Mouse (Mus musculus): ENCODE measurements at regions not wholly inside any gene's neighbourhood (a gene's known extent, or its start where the extent isn't known, plus 50 kb on each side); places are given as distances from the start of the nearest gene placed in this dataset.

- H3K36me3 ChIP-seq (ENCODE audit: control insufficient read depth, insufficient read depth, low read length): no peaks in the 10 kb centered on the region
- DNase-seq (peak; percentile 19), ATAC-seq (ENCODE audit: low FRiP score, low TSS enrichment) (no peak)
- 57% methylated on average over 6 of the region's 6 CpGs for WGBS
- H3K4me3 ChIP-seq (replicated peaks; ENCODE audit: low read depth, low read length): no peak overlapping the region
- no peaks in the 10 kb centered on the region for H3K27me3 ChIP-seq (ENCODE audit: control insufficient read depth, insufficient read depth, low read length)
- H3K27ac ChIP-seq (replicated peaks; ENCODE audit: low read depth, low read length): no peak overlapping the region
- no peak overlapping the region for H3K4me2 ChIP-seq (ENCODE audit: low read length)
- H3K4me1 ChIP-seq (ENCODE audit: control insufficient read depth, insufficient read depth, low read length): no peaks in the 10 kb centered on the region
- no peak overlapping the region for H3K9ac ChIP-seq (replicated peaks; ENCODE audit: low read length)
- H3K9me3 ChIP-seq (ENCODE audit: control insufficient read depth, low read length): no peaks in the 10 kb centered on the region
Measured at GRCm38 (mm10) chr15:68656722-68657121, 2156.0 kb upstream of the Lrrc6 start.

- Histone ChIP-seq H3K9ac (replicated peaks; ENCODE audit: low read length) (no peak overlapping the region), H3K27me3 (ENCODE audit: control insufficient read depth, insufficient read depth, low read length) (no peaks in the 10 kb centered on the region), H3K4me3 (replicated peaks; ENCODE audit: low read depth, low read length) (no peak overlapping the region), H3K4me2 (ENCODE audit: low read length) (no peak overlapping the region), H3K27ac (replicated peaks; ENCODE audit: low read depth, low read length) (no peak overlapping the region), H3K4me1 (ENCODE audit: control insufficient read depth, insufficient read depth, low read length) (peaks cover under 1% of the 10 kb centered on the region; the same call in 1 of the 2 replicates), H3K9me3 (ENCODE audit: control insufficient read depth, low read length) (no peaks in the 10 kb centered on the region), H3K36me3 (ENCODE audit: control insufficient read depth, insufficient read depth, low read length) (no peaks in the 10 kb centered on the region)
- 94% methylated on average over 3 of the region's 3 CpGs for WGBS
- DNase-seq (no peak), ATAC-seq (ENCODE audit: low FRiP score, low TSS enrichment) (no peak)
Measured at GRCm38 (mm10) chr15:68655046-68655445, 2154.3 kb upstream of the Lrrc6 start.

- no peak for ATAC-seq (ENCODE audit: low FRiP score, low TSS enrichment)
- no peak for DNase-seq
- Histone ChIP-seq H3K9me3 (ENCODE audit: control insufficient read depth, low read length) (0 out of 2 replicates have a peak, but pooled peaks cover 3% of the 10 kb centered on the region), H3K9ac (replicated peaks; ENCODE audit: low read length) (no peak overlapping the region), H3K4me2 (ENCODE audit: low read length) (no peak overlapping the region), H3K4me1 (ENCODE audit: control insufficient read depth, insufficient read depth, low read length) (peaks cover 6% of the 10 kb centered on the region; the same call in 1 of the 2 replicates), H3K27ac (replicated peaks; ENCODE audit: low read depth, low read length) (no peak overlapping the region), H3K4me3 (replicated peaks; ENCODE audit: low read depth, low read length) (no peak overlapping the region), H3K36me3 (ENCODE audit: control insufficient read depth, insufficient read depth, low read length) (no peaks in the 10 kb centered on the region), H3K27me3 (ENCODE audit: control insufficient read depth, insufficient read depth, low read length) (no peaks in the 10 kb centered on the region)
- 49% methylated on average over 2 of the region's 2 CpGs for whole genome bisulfite sequencing
Measured at GRCm38 (mm10) chr15:68650609-68651008, 2149.9 kb upstream of the Lrrc6 start.

GRCm38 (mm10) chr15:68650033-68650432 is 2149.3 kb upstream of the Lrrc6 start:
- ATAC-seq (ENCODE audit: low FRiP score, low TSS enrichment): no peak
- DNase-seq: peak; percentile 4
- Histone ChIP-seq H3K4me1 (ENCODE audit: control insufficient read depth, insufficient read depth, low read length) (peaks cover 6% of the 10 kb centered on the region; the same call in 1 of the 2 replicates), H3K27ac (replicated peaks; ENCODE audit: low read depth, low read length) (no peak overlapping the region), H3K4me3 (replicated peaks; ENCODE audit: low read depth, low read length) (no peak overlapping the region), H3K9me3 (ENCODE audit: control insufficient read depth, low read length) (0 out of 2 replicates have a peak, but pooled peaks cover 3% of the 10 kb centered on the region), H3K9ac (replicated peaks; ENCODE audit: low read length) (no peak overlapping the region), H3K4me2 (ENCODE audit: low read length) (no peak overlapping the region), H3K36me3 (ENCODE audit: control insufficient read depth, insufficient read depth, low read length) (no peaks in the 10 kb centered on the region), H3K27me3 (ENCODE audit: control insufficient read depth, insufficient read depth, low read length) (no peaks in the 10 kb centered on the region)
- WGBS: 42% methylated on average over 3 of the region's 3 CpGs

GRCm38 (mm10) chr15:68646865-68647264 is 2146.2 kb upstream of the Lrrc6 start:
- 59% methylated on average over 3 of the region's 3 CpGs for WGBS
- Histone ChIP-seq H3K4me2 (ENCODE audit: low read length) (no peak overlapping the region), H3K4me3 (replicated peaks; ENCODE audit: low read depth, low read length) (no peak overlapping the region), H3K27ac (replicated peaks; ENCODE audit: low read depth, low read length) (no peak overlapping the region), H3K4me1 (ENCODE audit: control insufficient read depth, insufficient read depth, low read length) (peaks cover 6% of the 10 kb centered on the region; the same call in 1 of the 2 replicates), H3K9ac (replicated peaks; ENCODE audit: low read length) (no peak overlapping the region), H3K36me3 (ENCODE audit: control insufficient read depth, insufficient read depth, low read length) (no peaks in the 10 kb centered on the region), H3K9me3 (ENCODE audit: control insufficient read depth, low read length) (0 out of 2 replicates have a peak, but pooled peaks cover 3% of the 10 kb centered on the region), H3K27me3 (ENCODE audit: control insufficient read depth, insufficient read depth, low read length) (no peaks in the 10 kb centered on the region)
- peak; percentile 46; the same call in 1 of the 2 replicates for ATAC-seq (ENCODE audit: low FRiP score, low TSS enrichment)
- peak; percentile 41 for DNase-seq

GRCm38 (mm10) chr15:68644862-68645261 is 2144.2 kb upstream of the Lrrc6 start:
- no peaks in the 10 kb centered on the region for H3K27me3 ChIP-seq (ENCODE audit: control insufficient read depth, insufficient read depth, low read length)
- 0 out of 2 replicates have a peak, but pooled peaks cover 3% of the 10 kb centered on the region for H3K9me3 ChIP-seq (ENCODE audit: control insufficient read depth, low read length)
- 85% methylated on average over 1 of the region's 1 CpGs for WGBS

GRCm38 (mm10) chr15:68635633-68636032 is 2134.9 kb upstream of the Lrrc6 start:
- H3K9ac ChIP-seq (replicated peaks; ENCODE audit: low read length): no peak overlapping the region
- no peak overlapping the region for H3K4me3 ChIP-seq (replicated peaks; ENCODE audit: low read depth, low read length)
- H3K27ac ChIP-seq (replicated peaks; ENCODE audit: low read depth, low read length): no peak overlapping the region
- DNase-seq (no peak), ATAC-seq (ENCODE audit: low FRiP score, low TSS enrichment) (no peak)
- H3K9me3 ChIP-seq (ENCODE audit: control insufficient read depth, low read length): no peaks in the 10 kb centered on the region
- H3K27me3 ChIP-seq (ENCODE audit: control insufficient read depth, insufficient read depth, low read length): no peaks in the 10 kb centered on the region
- H3K36me3 ChIP-seq (ENCODE audit: control insufficient read depth, insufficient read depth, low read length): no peaks in the 10 kb centered on the region
- H3K4me2 ChIP-seq (ENCODE audit: low read length): no peak overlapping the region
- no peaks in the 10 kb centered on the region for H3K4me1 ChIP-seq (ENCODE audit: control insufficient read depth, insufficient read depth, low read length)

More at GRCm38 (mm10) chr15:68644862-68645261, 2144.2 kb upstream of the Lrrc6 start:
- H3K9ac ChIP-seq (replicated peaks; ENCODE audit: low read length): no peak overlapping the region
- no peak overlapping the region for H3K4me2 ChIP-seq (ENCODE audit: low read length)
- H3K36me3 ChIP-seq (ENCODE audit: control insufficient read depth, insufficient read depth, low read length): no peaks in the 10 kb centered on the region
- no peak for ATAC-seq (ENCODE audit: low FRiP score, low TSS enrichment)
- H3K4me3 ChIP-seq (replicated peaks; ENCODE audit: low read depth, low read length): no peak overlapping the region
- H3K4me1 ChIP-seq (ENCODE audit: control insufficient read depth, insufficient read depth, low read length): peaks cover 3% of the 10 kb centered on the region; the same call in 1 of the 2 replicates
- DNase-seq: no peak
- no peak overlapping the region for H3K27ac ChIP-seq (replicated peaks; ENCODE audit: low read depth, low read length)

GRCm38 (mm10) chr15:68626976-68627375 is 2126.3 kb upstream of the Lrrc6 start:
- ATAC-seq (ENCODE audit: low FRiP score, low TSS enrichment) (no peak), DNase-seq (no peak)
- Histone ChIP-seq H3K27ac (replicated peaks; ENCODE audit: low read depth, low read length) (no peak overlapping the region), H3K4me1 (ENCODE audit: control insufficient read depth, insufficient read depth, low read length) (no peaks in the 10 kb centered on the region), H3K4me2 (ENCODE audit: low read length) (no peak overlapping the region), H3K9me3 (ENCODE audit: control insufficient read depth, low read length) (no peaks in the 10 kb centered on the region), H3K4me3 (replicated peaks; ENCODE audit: low read depth, low read length) (no peak overlapping the region), H3K36me3 (ENCODE audit: control insufficient read depth, insufficient read depth, low read length) (no peaks in the 10 kb centered on the region), H3K27me3 (ENCODE audit: control insufficient read depth, insufficient read depth, low read length) (no peaks in the 10 kb centered on the region), H3K9ac (replicated peaks; ENCODE audit: low read length) (no peak overlapping the region)
- 79% methylated on average over 4 of the region's 4 CpGs for WGBS

GRCm38 (mm10) chr15:68624831-68625230 is 2124.1 kb upstream of the Lrrc6 start:
- H3K27me3 ChIP-seq (ENCODE audit: control insufficient read depth, insufficient read depth, low read length): no peaks in the 10 kb centered on the region
- no peak overlapping the region for H3K9ac ChIP-seq (replicated peaks; ENCODE audit: low read length)
- H3K27ac ChIP-seq (replicated peaks; ENCODE audit: low read depth, low read length): no peak overlapping the region
- no peaks in the 10 kb centered on the region for H3K36me3 ChIP-seq (ENCODE audit: control insufficient read depth, insufficient read depth, low read length)
- H3K4me1 ChIP-seq (ENCODE audit: control insufficient read depth, insufficient read depth, low read length): peaks cover 4% of the 10 kb centered on the region; the same call in 1 of the 2 replicates
- 77% methylated on average over 3 of the region's 3 CpGs for WGBS
- no peaks in the 10 kb centered on the region for H3K9me3 ChIP-seq (ENCODE audit: control insufficient read depth, low read length)
- H3K4me2 ChIP-seq (ENCODE audit: low read length): no peak overlapping the region
- no peak overlapping the region for H3K4me3 ChIP-seq (replicated peaks; ENCODE audit: low read depth, low read length)
- no peak for ATAC-seq (ENCODE audit: low FRiP score, low TSS enrichment)
- no peak for DNase-seq

All from midbrain, embryonic 14.5 days (tissue).